Mouse (Mus musculus) embryonic fibroblast, embryonic 13.5 days (primary cell): Measurements from ENCODE around the gene Hsf2bp. TPM values are rescaled to one million over a fixed set of nuclear protein-coding genes. Genes with fewer than 3 reads are reported as not detected.

Source experiments
- H3K27ac ChIP-seq: 2 replicates; pipeline ENCODE4 v1.5.1; 2012; ENCODE audit warnings: low read length, control low read depth, inconsistent platforms; ENCODE audit not compliant: insufficient read depth
- H3K4me1 ChIP-seq: 2 replicates; pipeline ENCODE4 v1.6.1; 2011; ENCODE audit warnings: low read length; ENCODE audit not compliant: control insufficient read depth, insufficient read depth
- H3K4me3 ChIP-seq: 2 replicates; pipeline ENCODE4 v1.5.1; 2011; ENCODE audit warnings: mild to moderate bottlenecking, control low read depth, low read length; ENCODE audit not compliant: insufficient read depth
- CTCF ChIP-seq: IDR thresholded peaks from 2 replicates; pipeline ENCODE4 v1.5.1; 2011; ENCODE audit warnings: mild to moderate bottlenecking, control low read depth, low read length, moderate library complexity, borderline replicate concordance; ENCODE audit not compliant: insufficient read depth
- POLR2A ChIP-seq: IDR thresholded peaks from 2 replicates; pipeline ENCODE4 v1.6.1; 2011; ENCODE audit warnings: low read depth, mild to moderate bottlenecking, control low read depth, low read length, moderate library complexity
- polyA plus RNA-seq: library from polyadenylated mRNA; stranded (reverse); fragments of >200 nt; gene quantifications from 2 replicates; pipeline ENCODE4 v1.2.4, GENCODE M21; 2011; ENCODE audit warnings: low read depth; ENCODE audit not compliant: missing spikeins, insufficient read length

Gene Hsf2bp
- polyA plus RNA-seq, 1 experiment = not detected

DNA sequence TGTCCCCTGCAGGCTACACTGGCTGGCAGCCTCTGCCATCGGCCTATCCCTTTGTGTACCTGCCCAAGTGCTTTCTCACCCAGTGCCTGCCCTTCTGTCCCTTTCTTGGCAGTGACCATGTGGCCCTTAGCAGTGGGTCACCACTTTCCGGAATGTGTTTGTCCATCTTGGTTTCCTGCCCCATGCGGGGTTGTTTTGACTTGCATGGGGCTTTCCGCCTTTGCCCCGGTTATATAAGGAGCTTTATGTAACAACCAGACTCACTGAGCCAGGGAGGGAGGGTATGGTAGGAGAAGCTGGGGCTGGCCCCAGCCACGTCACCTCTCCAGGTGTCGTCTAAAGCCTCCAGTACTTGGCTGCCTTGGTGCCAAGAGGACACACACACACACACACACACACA, 132.1 kb downstream of the Hsf2bp start:
- H3K4me1 ChIP-seq = no peaks in the 10 kb centered on the region
- no peak overlapping the region for H3K27ac ChIP-seq
- TF ChIP-seq POLR2A (no peak), CTCF (no peak)
- no peak overlapping the region for H3K4me3 ChIP-seq

GRCm38 (mm10) chr17:31902630-31903198, 133.4 kb downstream of the Hsf2bp start:
- no peak overlapping the region for H3K27ac ChIP-seq
- TF ChIP-seq POLR2A (no peak), CTCF (no peak)
- no peaks in the 10 kb centered on the region for H3K4me1 ChIP-seq
- H3K4me3 ChIP-seq = no peak overlapping the region

DNA sequence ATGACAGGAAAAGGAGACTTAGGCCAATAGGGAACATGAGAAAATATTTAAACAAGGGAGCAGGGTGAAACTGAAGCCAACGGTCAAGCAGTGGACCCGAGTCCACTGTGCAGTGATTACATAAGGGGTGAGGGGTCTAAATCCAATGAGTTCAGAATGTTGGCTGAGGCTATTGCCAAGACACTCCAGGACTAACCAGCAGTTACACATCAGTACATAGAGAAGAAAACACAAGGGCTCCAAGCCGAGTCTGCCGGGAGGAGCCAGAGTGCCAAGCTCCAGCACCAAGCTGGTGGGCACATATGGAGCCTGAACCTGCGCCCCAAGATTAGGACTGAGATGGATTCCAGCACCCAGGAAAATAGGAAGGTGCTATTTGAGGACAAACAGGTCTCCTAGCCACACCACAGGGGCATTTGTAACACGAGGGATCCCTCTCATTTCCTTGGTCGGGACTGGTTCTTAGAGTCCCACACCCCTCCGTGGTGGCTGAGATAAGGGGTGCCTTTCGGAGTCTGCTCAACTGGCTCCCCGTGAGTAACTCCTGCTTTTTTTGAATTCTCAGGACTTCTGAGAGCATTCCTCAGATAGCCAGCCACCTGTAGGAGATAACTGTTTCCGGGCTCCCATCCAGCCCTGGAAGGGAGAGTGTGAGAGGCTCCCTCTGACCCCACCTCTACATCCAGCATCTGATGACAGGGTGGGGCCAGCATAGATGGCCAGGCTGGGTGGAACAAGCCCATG, 134.5 kb downstream of the Hsf2bp start:
- no peaks in the 10 kb centered on the region for H3K4me1 ChIP-seq
- H3K27ac ChIP-seq = no peak overlapping the region
- H3K4me3 ChIP-seq = no peak overlapping the region
- TF ChIP-seq CTCF = no peak
- no peak for TF ChIP-seq POLR2A

DNA sequence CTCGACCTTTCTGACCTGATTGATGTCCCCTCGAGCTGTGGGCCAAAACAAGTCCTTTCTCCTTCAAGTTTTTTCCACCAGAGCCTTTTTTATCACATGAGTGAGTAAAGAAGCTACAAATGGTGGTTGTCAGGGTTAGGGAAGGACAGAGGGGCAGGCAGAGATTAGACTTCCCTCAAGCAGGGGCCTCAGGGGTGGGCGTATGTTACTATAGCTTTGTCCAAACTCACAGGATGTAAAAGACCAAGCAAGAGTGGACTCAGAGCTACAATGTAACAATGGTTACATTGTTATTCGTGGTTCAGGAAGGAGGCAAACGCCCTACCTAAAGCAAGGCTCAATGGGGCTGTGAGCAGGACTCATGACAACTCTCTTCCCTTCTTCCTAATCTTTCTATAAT, 137.2 kb downstream of the Hsf2bp start:
- H3K4me3 ChIP-seq = no peak overlapping the region
- H3K4me1 ChIP-seq = no peaks in the 10 kb centered on the region
- H3K27ac ChIP-seq = no peak overlapping the region
- no peak for TF ChIP-seq POLR2A
- no peak for TF ChIP-seq CTCF

GRCm38 (mm10) chr17:31897186-31897793, 138.9 kb downstream of the Hsf2bp start:
- no peak for TF ChIP-seq CTCF
- TF ChIP-seq POLR2A = no peak
- Histone ChIP-seq H3K27ac (no peak overlapping the region), H3K4me3 (no peak overlapping the region), H3K4me1 (peaks cover 3% of the 10 kb centered on the region)

DNA sequence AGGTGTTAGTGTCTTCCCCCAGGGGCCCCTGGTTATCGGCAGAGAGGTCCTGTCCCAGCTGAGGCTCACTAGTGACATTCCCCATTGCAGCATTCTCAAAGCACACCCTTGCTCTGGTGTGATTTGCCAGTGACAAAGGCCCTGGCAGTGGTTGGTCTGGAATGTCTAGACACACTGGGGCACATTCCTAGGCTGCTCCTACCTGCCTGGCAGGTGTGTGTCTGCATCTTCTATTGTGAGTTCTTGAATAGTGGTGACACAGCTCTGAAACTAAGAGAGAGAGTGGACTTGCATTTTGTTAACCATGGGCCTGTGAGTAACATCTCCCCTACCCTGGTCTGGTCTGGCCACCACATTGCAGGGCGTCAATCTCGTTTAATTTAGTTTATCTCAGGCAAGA, 139.4 kb downstream of the Hsf2bp start:
- peaks cover 7% of the 10 kb centered on the region for H3K4me1 ChIP-seq
- H3K27ac ChIP-seq = no peak overlapping the region
- no peak overlapping the region for H3K4me3 ChIP-seq
- no peak for TF ChIP-seq CTCF

DNA sequence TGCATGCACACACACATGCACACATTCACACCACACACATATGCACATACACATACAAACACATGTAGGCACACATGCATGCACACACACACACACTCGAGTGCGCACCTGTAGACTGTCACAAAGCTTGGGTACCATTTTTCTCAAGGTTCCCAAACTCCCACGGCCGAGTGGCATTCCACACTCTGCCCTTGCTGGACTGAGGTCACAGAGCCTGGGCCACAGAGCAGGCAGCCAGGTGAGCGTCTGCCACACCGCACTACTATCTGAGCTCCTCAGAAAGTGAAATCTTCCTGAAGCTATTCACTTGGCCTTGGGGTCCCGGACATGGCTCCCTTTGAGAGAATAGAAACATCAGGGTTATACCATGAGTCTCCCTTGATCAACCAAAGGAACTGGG, 139.8 kb downstream of the Hsf2bp start:
- H3K4me1 ChIP-seq = peaks cover 10% of the 10 kb centered on the region
- no peak overlapping the region for H3K27ac ChIP-seq
- TF ChIP-seq CTCF (no peak), POLR2A (no peak)
- H3K4me3 ChIP-seq = no peak overlapping the region

Other genes with a start within 250 kb of the Hsf2bp start
- gene Sik1, start 180.5 kb downstream of the Hsf2bp start, polyA plus RNA-seq = 15.5 and 18.1 TPM in 2 replicates
- 30.0 and 38.6 TPM in 2 replicates for gene Rrp1b, start 249 bp downstream of the Hsf2bp start, polyA plus RNA-seq
- gene Notch3, start 130.5 kb upstream of the Hsf2bp start, polyA plus RNA-seq = 18.8 and 20.8 TPM in 2 replicates
- gene Ephx3, start 153.2 kb upstream of the Hsf2bp start, polyA plus RNA-seq = not detected in 2 replicates
- 79.6 and 80.7 TPM in 2 replicates for gene Brd4, start 248.4 kb upstream of the Hsf2bp start, polyA plus RNA-seq